In genomic region chr7:62416173-62416572, GRCm38 (mm10) we compare ENCODE assay signal across 18 mouse cellular contexts. TPM values are rescaled to one million over a fixed set of nuclear protein-coding genes. Genes with fewer than 3 reads are reported as not detected.
A peak's percentile ranks its signal among the peaks of the same experiment; 100 is the strongest.
DNase-seq lines count a peak whose midpoint lies in the region; ATAC-seq and TF ChIP-seq lines count a peak whose summit lies in the region.
"Had no signal": no experiment of that assay in that cellular context is flagged by ENCODE, and none has a peak within 500 bp of the region (broad histone marks: within the 10 kb centered on the region; RNA-seq: fewer than 3 reads in every experiment).

No protein-coding gene starts in this region.

- no peak overlapping the region for H3K27ac ChIP-seq in embryonic facial prominence, embryonic 11.5 days (replicated peaks; ENCODE audit: low read depth, low read length)
- H3K27ac ChIP-seq in hindbrain, embryonic 12.5 days: peak overlapping the region; percentile 82
- H3K27ac ChIP-seq in midbrain, embryonic 13.5 days: peak overlapping the region; percentile 65
- H3K27ac ChIP-seq: embryonic facial prominence, embryonic 12.5 days; gastrocnemius, adult 2 months; intestine, embryonic 15.5 days had no signal

- intact Hi-C loops in left cerebral cortex, postnatal 4 days (cut with DNase I): no loop called here

- no peaks in the 10 kb centered on the region for H3K9me3 ChIP-seq in embryonic facial prominence, embryonic 11.5 days (replicated peaks; ENCODE audit: control insufficient read depth, low read length)
- H3K9me3 ChIP-seq in hindbrain, embryonic 12.5 days (replicated peaks): peaks cover 10% of the 10 kb centered on the region
- H3K9me3 ChIP-seq in midbrain, embryonic 13.5 days: peaks cover 12% of the 10 kb centered on the region; the same call in 1 of the 2 replicates
- H3K9me3 ChIP-seq: intestine, embryonic 15.5 days had no signal

- H3K4me2 ChIP-seq in embryonic facial prominence, embryonic 11.5 days (ENCODE audit: low read depth, low read length): no peak overlapping the region
- H3K4me2 ChIP-seq in hindbrain, embryonic 12.5 days (replicated peaks): peak overlapping the region; percentile 39
- peak overlapping the region; percentile 39 for H3K4me2 ChIP-seq in midbrain, embryonic 13.5 days (replicated peaks)
- H3K4me2 ChIP-seq: embryonic facial prominence, embryonic 12.5 days; intestine, embryonic 15.5 days had no signal

- H3K27me3 ChIP-seq in embryonic facial prominence, embryonic 11.5 days (ENCODE audit: control insufficient read depth, insufficient read depth, low read length): no peaks in the 10 kb centered on the region
- H3K27me3 ChIP-seq in hindbrain, embryonic 12.5 days: no peaks in the 10 kb centered on the region
- H3K27me3 ChIP-seq in midbrain, embryonic 13.5 days: no peaks in the 10 kb centered on the region
- H3K27me3 ChIP-seq: embryonic facial prominence, embryonic 12.5 days; intestine, embryonic 15.5 days had no signal

- H3K36me3 ChIP-seq in embryonic facial prominence, embryonic 11.5 days (replicated peaks; ENCODE audit: control insufficient read depth, insufficient read depth, low read depth, low read length): no peaks in the 10 kb centered on the region
- H3K36me3 ChIP-seq in hindbrain, embryonic 12.5 days: no peaks in the 10 kb centered on the region
- no peaks in the 10 kb centered on the region for H3K36me3 ChIP-seq in midbrain, embryonic 13.5 days
- H3K36me3 ChIP-seq: embryonic facial prominence, embryonic 12.5 days; intestine, embryonic 15.5 days had no signal

- no peak overlapping the region for H3K4me3 ChIP-seq in embryonic facial prominence, embryonic 11.5 days (ENCODE audit: low read depth, low read length)
- H3K4me3 ChIP-seq in hindbrain, embryonic 12.5 days: 0 out of 2 replicates have a peak overlapping the region, but pooled peaks have one; percentile 13
- peak overlapping the region; percentile 25 for H3K4me3 ChIP-seq in midbrain, embryonic 13.5 days (replicated peaks)
- H3K4me3 ChIP-seq: embryonic facial prominence, embryonic 12.5 days; gastrocnemius, adult 2 months; intestine, embryonic 15.5 days had no signal

- H3K9ac ChIP-seq in embryonic facial prominence, embryonic 11.5 days (replicated peaks; ENCODE audit: low read length): no peak overlapping the region
- peak overlapping the region; percentile 35; the same call in 1 of the 2 replicates for H3K9ac ChIP-seq in hindbrain, embryonic 12.5 days
- H3K9ac ChIP-seq in midbrain, embryonic 13.5 days (replicated peaks): peak overlapping the region; percentile 44
- H3K9ac ChIP-seq: embryonic facial prominence, embryonic 12.5 days; intestine, embryonic 15.5 days; liver, postnatal 0 days had no signal

- TF ChIP-seq POLR2A in brain, embryonic 14.5 days (IDR thresholded peaks at IDR 0.05; ENCODE audit: borderline replicate concordance, extremely low read depth, insufficient read depth, insufficient read length, poor library complexity, severe bottlenecking): no peak

- no peaks in the 10 kb centered on the region for H3K4me1 ChIP-seq in embryonic facial prominence, embryonic 11.5 days (ENCODE audit: control insufficient read depth, insufficient read depth, low read length)
- H3K4me1 ChIP-seq in hindbrain, embryonic 12.5 days: no peaks in the 10 kb centered on the region
- H3K4me1 ChIP-seq in midbrain, embryonic 13.5 days (replicated peaks): 0 out of 2 replicates have a peak, but pooled peaks cover 3% of the 10 kb centered on the region

- peak; percentile 36 for ATAC-seq in embryonic facial prominence, embryonic 11.5 days (replicated peaks; ENCODE audit: insufficient number of reproducible peaks, low FRiP score, low TSS enrichment, low read depth)
- ATAC-seq in hindbrain, embryonic 12.5 days (ENCODE audit: low FRiP score): peak; percentile 62
- peak; percentile 54 for ATAC-seq in midbrain, embryonic 13.5 days
- ATAC-seq: intestine, embryonic 15.5 days; liver, postnatal 0 days had no signal

- peak; percentile 69 for DNase-seq in brain, embryonic 14.5 days (ENCODE audit: low read depth)
- DNase-seq in embryonic facial prominence, embryonic 11.5 days (ENCODE audit: low spot score): no peak
- no peak for DNase-seq in right cerebral cortex, adult 18-20 months
- no peak for DNase-seq in left cerebral cortex, postnatal 4 days
- DNase-seq in kidney, adult 8-10 months: no peak
- DNase-seq: cerebellum, adult 18-20 months; gastrocnemius, adult 2 months; heart, postnatal 14 days; kidney, postnatal 10 days; liver, postnatal 0 days; lung, postnatal 4 days; right cerebral cortex, postnatal 25 days had no signal

- TF ChIP-seq CTCF in brain, embryonic 14.5 days (IDR thresholded peaks at IDR 0.05; ENCODE audit: borderline replicate concordance, extremely low read depth, insufficient read depth, insufficient read length): no peak

RNA-seq across cellular contexts. Expression of gene Mkrn3, which starts 3.8 kb away (rescaled TPM):
- 17.2 and 23.3 TPM in 2 replicates for polyA plus RNA-seq in brain, embryonic 14.5 days (2012; rRNA removed)
- 10.6 and 10.7 TPM in 2 replicates for polyA plus RNA-seq in embryonic facial prominence, embryonic 11.5 days (2014; fragmentation: Nextera tagmentation; extraction: Ambion mirVana)
- 19.1 and 21.0 TPM in 2 replicates for polyA plus RNA-seq in hindbrain, embryonic 12.5 days (2016; fragmentation: Nextera tagmentation; extraction: Ambion mirVana)
- 23.5 and 26.4 TPM in 2 replicates for polyA plus RNA-seq in midbrain, embryonic 13.5 days (2015; fragmentation: Nextera tagmentation; extraction: Ambion mirVana)
- 10 to 100 TPM; 17.9 to 19.8 TPM for total RNA-seq in left cerebral cortex, postnatal 4 days (2021)

RNA-seq across cellular contexts. Expression of gene Magel2, which starts 39.4 kb away (rescaled TPM):
- polyA plus RNA-seq in brain, embryonic 14.5 days (2012; rRNA removed): 71.9 and 93.0 TPM in 2 replicates
- polyA plus RNA-seq in embryonic facial prominence, embryonic 11.5 days (2014; fragmentation: Nextera tagmentation; extraction: Ambion mirVana): 8.6 and 8.8 TPM in 2 replicates
- polyA plus RNA-seq in hindbrain, embryonic 12.5 days (2016; fragmentation: Nextera tagmentation; extraction: Ambion mirVana): 17.5 and 18.0 TPM in 2 replicates
- polyA plus RNA-seq in midbrain, embryonic 13.5 days (2015; fragmentation: Nextera tagmentation; extraction: Ambion mirVana): 26.8 and 29.6 TPM in 2 replicates
- 10 to 100 TPM in 1 of 2 experiments, 1 to 10 TPM in 1; 6.7 to 12.1 TPM for total RNA-seq in left cerebral cortex, postnatal 4 days (2021)
- total RNA-seq: gastrocnemius, adult 2 months; heart, adult 8-10 months; heart, postnatal 14 days had no signal
- polyA plus RNA-seq: liver, postnatal 0 days; urinary bladder, adult 2 months had no signal

RNA-seq across cellular contexts. Expression of gene Peg12, which starts 48.1 kb away (rescaled TPM):
- polyA plus RNA-seq in brain, embryonic 14.5 days (2012; rRNA removed): 9.0 and 10.1 TPM in 2 replicates
- polyA plus RNA-seq in embryonic facial prominence, embryonic 11.5 days (2014; fragmentation: Nextera tagmentation; extraction: Ambion mirVana): 48.5 and 49.7 TPM in 2 replicates
- polyA plus RNA-seq in hindbrain, embryonic 12.5 days (2016; fragmentation: Nextera tagmentation; extraction: Ambion mirVana): 47.3 and 48.5 TPM in 2 replicates
- 33.4 and 38.8 TPM in 2 replicates for polyA plus RNA-seq in midbrain, embryonic 13.5 days (2015; fragmentation: Nextera tagmentation; extraction: Ambion mirVana)
- 1 to 10 TPM; 1.5 to 2.5 TPM for total RNA-seq in left cerebral cortex, postnatal 4 days (2021)
